Mouse (Mus musculus) heart, embryonic 11.5 days (tissue): ENCODE data around the gene Prss2. TPM values are rescaled to one million over a fixed set of nuclear protein-coding genes. Genes with fewer than 3 reads are reported as not detected.

ENCODE experiments used
- ATAC-seq: fragments of 200-750 bp; cut with Nextera tagmentation; replicated peaks from 2 replicates; pipeline ENCODE4 v1.8.0; 2017; ENCODE audit warnings: moderate library complexity; ENCODE audit not compliant: insufficient number of reproducible peaks, low FRiP score, low TSS enrichment
- H3K27ac ChIP-seq: fragments of 300-500 bp; sonication (generic); 2 replicates; pipeline ENCODE4 v1.5.1; 2014; ENCODE audit warnings: mild to moderate bottlenecking, low read depth, low read length
- H3K27me3 ChIP-seq: fragments of 300-500 bp; sonication (generic); 2 replicates; pipeline ENCODE4 v1.6.1; 2014; ENCODE audit warnings: mild to moderate bottlenecking, low read length, mixed read lengths; ENCODE audit not compliant: control insufficient read depth, insufficient read depth
- H3K36me3 ChIP-seq: fragments of 300-500 bp; sonication (generic); 2 replicates; pipeline ENCODE4 v1.6.1; 2014; ENCODE audit warnings: mild to moderate bottlenecking, low read length, moderate library complexity, mixed read lengths; ENCODE audit not compliant: control insufficient read depth, insufficient read depth
- H3K4me1 ChIP-seq: fragments of 300-500 bp; sonication (generic); 2 replicates; pipeline ENCODE4 v1.6.1; 2014; ENCODE audit warnings: low read length; ENCODE audit not compliant: control insufficient read depth, insufficient read depth
- H3K4me2 ChIP-seq: fragments of 300-500 bp; sonication (generic); 2 replicates; pipeline ENCODE4 v1.6.1; 2014; ENCODE audit warnings: mild to moderate bottlenecking, moderate library complexity
- H3K4me3 ChIP-seq: fragments of 300-500 bp; sonication (generic); 2 replicates; pipeline ENCODE4 v1.5.1; 2014; ENCODE audit warnings: low read depth, low read length
- H3K9ac ChIP-seq: fragments of 300-500 bp; sonication (generic); 2 replicates; pipeline ENCODE4 v1.6.1; 2014; ENCODE audit warnings: mild to moderate bottlenecking, low read depth, low read length, moderate library complexity
- H3K9me3 ChIP-seq: fragments of 300-500 bp; sonication (generic); replicated peaks from 2 replicates; pipeline ENCODE4 v1.6.1; 2016; ENCODE audit warnings: low read length; ENCODE audit not compliant: control insufficient read depth
- WGBS: fragments of 180-500 bp; shearing (Covaris S2); extraction: QIAGEN DNeasy Blood & Tissue Kit; methylation state at CpG from one replicate; pipeline ENCODE4 v1.1.7; 2014; ENCODE audit not compliant: insufficient replicate concordance; 5-methylcytosine and 5-hydroxymethylcytosine counted together
- polyA plus RNA-seq: library from polyadenylated mRNA; unstranded; fragments of >200 nt; fragmentation: Nextera tagmentation; extraction: Ambion mirVana; gene quantifications from 2 replicates; pipeline ENCODE4 v1.2.1, GENCODE M21; 2014

Prss2 gene
- polyA plus RNA-seq, 1 experiment from 2014 or later: not detected

DNA sequence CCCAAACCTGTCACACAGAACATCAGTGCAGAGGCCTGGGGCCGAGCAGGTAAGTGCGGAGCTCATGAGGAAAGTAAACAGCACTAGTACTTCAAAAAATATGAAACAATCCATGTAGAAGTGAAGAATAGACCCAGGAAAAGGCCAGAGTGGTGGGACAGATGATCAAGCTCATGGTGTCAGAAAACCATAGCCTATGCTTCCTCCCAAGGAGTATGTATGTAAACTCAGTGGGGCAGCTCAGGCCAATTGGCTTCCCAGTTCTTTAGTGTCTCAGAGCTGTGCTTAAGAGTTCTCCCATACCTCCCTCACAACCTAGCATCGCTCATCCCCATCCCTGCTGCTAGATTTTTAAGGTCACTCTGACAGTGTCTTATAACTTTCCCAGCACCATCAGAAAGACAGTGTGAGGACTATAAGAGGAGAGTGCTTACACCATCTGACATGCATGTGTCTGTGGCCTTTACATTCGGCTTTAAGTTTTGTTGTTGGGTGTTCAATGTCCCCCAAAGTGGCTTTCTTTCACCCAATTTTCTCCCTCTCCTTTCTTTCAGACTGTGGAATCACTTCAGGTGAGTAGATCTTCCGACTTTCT, 25.6 kb downstream of the Prss2 start:
- WGBS: 74% methylated on average over 5 of the region's 5 CpGs
- H3K4me1 ChIP-seq: no peaks in the 10 kb centered on the region
- ATAC-seq: no peak
- H3K9ac ChIP-seq: no peak overlapping the region
- no peaks in the 10 kb centered on the region for H3K36me3 ChIP-seq
- no peak overlapping the region for H3K27ac ChIP-seq
- peaks cover 15% of the 10 kb centered on the region for H3K27me3 ChIP-seq
- H3K4me2 ChIP-seq: no peak overlapping the region
- no peak overlapping the region for H3K4me3 ChIP-seq
- no peaks in the 10 kb centered on the region for H3K9me3 ChIP-seq

DNA sequence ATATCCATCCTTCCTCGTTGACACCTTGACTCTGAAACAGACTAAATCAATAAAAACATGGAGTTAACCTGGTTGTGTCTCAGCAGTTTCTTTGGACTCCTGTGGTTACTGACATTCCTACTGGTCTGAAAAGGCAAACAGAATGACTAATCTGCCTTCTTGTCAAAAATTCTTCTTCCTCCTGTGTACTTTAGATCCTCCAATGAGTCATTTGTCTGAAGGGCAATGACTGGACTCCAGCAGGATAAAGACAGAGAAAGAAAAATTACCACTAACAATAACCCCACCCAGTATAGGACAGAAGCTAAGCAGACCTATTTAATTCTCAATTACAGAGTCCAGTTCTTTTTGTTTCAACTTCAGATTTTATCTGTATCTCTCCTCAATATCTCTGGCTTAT, 26.7 kb downstream of the Prss2 start:
- Histone ChIP-seq H3K36me3 (no peaks in the 10 kb centered on the region), H3K9me3 (no peaks in the 10 kb centered on the region), H3K4me1 (no peaks in the 10 kb centered on the region), H3K4me2 (no peak overlapping the region), H3K9ac (no peak overlapping the region), H3K27me3 (peaks cover 6% of the 10 kb centered on the region; the same call in 1 of the 2 replicates), H3K27ac (no peak overlapping the region), H3K4me3 (no peak overlapping the region)
- no peak for ATAC-seq
- WGBS: 72% methylated on average over 1 of the region's 1 CpGs

DNA sequence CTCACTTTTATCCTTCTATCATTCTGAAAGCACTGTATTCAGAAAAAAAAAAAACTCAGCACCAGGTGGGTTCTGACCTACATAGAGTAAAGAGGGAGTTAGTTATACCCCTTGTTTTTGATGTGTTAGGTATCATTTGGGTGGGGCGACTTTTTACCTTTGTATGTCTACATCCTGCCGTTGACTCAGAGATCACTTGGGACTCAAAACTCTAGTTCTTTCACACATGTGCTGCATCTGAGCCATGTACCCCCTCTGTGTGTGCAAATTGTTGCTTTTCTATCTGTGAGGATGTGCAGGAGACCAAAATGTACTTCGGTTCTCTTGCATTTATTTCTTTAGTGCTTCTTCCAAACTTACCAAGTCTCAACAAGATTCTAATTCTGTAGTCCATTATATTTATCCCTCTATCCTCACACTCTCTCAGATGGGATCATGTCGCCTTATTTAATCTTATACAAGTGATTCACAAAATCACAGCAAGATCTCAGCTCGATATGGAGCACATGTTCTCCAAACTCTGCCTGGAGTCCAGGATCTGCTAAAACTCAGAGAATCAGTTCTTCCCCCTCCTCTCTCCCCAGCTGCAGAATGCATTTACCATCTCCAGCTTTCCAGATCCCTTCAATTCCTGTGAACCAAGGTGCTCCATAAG, 31.9 kb downstream of the Prss2 start:
- Histone ChIP-seq H3K27me3 (no peaks in the 10 kb centered on the region), H3K4me1 (no peaks in the 10 kb centered on the region), H3K4me2 (no peak overlapping the region), H3K36me3 (no peaks in the 10 kb centered on the region), H3K9me3 (no peaks in the 10 kb centered on the region), H3K4me3 (no peak overlapping the region), H3K9ac (no peak overlapping the region), H3K27ac (no peak overlapping the region)
- WGBS: 80% methylated on average over 5 of the region's 5 CpGs
- no peak for ATAC-seq

DNA sequence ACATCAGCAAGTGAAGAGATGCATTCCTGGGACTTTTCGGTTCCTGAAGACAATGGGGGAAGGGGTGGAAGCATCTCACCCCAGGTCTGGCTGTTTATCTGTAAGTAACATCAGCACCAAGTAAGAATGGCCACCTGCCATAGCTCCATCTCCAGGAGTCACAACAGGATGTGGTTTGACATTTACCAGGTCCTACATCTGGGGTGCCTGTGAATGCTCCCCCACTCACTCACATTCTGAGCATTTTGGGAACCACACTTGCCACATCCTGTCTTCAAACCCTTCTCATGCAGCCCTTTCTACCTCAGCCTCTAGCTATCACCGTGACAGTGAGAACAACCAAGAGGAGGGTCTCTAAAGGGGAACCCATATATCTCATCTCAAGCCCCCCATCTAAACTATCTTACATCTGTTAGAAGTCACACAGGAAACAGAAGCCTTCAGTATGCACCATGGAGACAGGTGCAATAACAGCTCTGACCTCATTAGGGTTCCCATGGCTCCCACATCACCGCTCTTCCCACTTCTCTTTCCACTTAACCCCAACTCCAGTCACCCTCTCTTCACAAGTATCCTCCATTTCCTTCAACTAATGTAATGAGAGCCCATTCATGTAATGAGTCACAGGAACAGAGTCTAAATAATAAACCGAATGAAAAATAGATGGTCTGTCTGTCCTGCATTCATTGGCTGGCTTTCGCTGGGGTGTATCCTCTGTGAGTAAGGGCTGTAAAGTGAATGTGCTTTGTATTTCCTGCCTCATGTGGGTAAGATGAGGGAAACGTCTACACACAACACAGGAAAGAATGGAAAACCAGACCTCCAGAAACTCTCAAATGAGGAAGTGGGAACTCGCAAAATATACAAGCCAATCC, 32.9 kb downstream of the Prss2 start:
- Histone ChIP-seq H3K27me3 (no peaks in the 10 kb centered on the region), H3K36me3 (no peaks in the 10 kb centered on the region), H3K4me3 (no peak overlapping the region), H3K4me2 (no peak overlapping the region), H3K9me3 (no peaks in the 10 kb centered on the region), H3K4me1 (no peaks in the 10 kb centered on the region), H3K27ac (no peak overlapping the region), H3K9ac (no peak overlapping the region)
- no peak for ATAC-seq
- WGBS: 65% methylated on average over 7 of the region's 7 CpGs

DNA sequence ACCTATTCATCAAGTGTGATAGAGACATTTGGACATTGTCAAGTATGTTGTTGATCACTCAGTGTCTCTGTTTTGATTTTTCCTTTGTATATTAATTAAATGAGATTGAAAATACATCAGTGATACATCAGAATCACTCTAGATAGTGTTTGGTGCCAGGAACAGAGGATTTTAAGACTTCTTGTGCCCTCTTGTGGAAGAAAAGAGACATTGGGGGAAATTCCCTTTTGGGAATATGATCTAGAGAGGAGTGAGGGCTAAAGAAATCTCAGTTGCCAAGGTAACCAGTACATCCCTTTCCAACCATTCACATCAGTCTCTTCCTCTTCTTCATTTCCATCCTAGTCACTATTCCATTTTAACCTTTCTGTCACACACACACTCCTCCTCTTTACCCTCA, 34.8 kb downstream of the Prss2 start:
- no peak for ATAC-seq

DNA sequence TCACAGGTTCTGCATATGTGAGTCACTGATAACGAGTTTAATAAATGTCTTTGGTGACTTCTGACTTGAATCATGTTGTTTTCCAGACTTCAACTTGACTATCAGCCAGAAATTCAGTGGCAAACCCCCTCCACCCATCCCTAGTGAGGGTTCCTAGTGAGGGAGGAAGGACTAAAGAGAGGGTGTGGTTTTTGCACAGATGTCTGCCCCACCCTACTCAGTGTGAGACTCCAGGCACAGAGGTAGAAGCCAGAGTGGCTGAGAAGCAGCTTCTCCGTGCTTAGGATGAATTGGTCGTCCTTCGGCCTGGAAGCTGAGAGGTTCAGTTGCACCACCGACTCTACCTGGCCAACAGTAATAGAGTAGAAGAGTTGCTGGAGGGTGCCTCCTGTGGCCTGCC, 35.9 kb downstream of the Prss2 start:
- no peak for ATAC-seq
- Histone ChIP-seq H3K27ac (no peak overlapping the region), H3K4me1 (no peaks in the 10 kb centered on the region), H3K9me3 (no peaks in the 10 kb centered on the region), H3K4me2 (no peak overlapping the region), H3K9ac (no peak overlapping the region), H3K27me3 (no peaks in the 10 kb centered on the region), H3K4me3 (no peak overlapping the region), H3K36me3 (no peaks in the 10 kb centered on the region)
- WGBS: 69% methylated on average over 5 of the region's 5 CpGs

More for the DNA sequence above, 34.8 kb downstream of the Prss2 start:
- Histone ChIP-seq H3K36me3 (no peaks in the 10 kb centered on the region), H3K27me3 (no peaks in the 10 kb centered on the region), H3K9me3 (no peaks in the 10 kb centered on the region), H3K4me3 (no peak overlapping the region), H3K27ac (no peak overlapping the region), H3K9ac (no peak overlapping the region), H3K4me2 (no peak overlapping the region), H3K4me1 (no peaks in the 10 kb centered on the region)

DNA sequence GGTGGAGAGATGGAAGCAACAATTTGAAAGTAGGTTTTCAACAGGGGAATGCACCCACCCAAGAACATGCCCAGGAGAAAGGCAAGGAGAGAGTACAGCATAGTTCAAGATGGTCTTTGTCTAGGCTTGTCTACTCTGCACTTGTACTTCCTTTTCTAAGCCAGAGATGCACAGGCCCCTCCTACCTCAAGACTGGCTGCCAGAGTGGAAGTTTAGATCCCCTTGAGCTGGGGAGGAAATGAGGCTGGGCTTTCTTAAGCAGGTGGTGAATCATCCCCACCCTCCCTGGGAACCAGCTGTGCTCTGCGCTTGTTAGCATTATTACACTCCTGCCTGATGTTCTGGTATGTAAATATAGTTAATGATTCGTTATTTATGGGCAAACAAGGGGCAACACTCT, 36.7 kb downstream of the Prss2 start:
- H3K9ac ChIP-seq: no peak overlapping the region
- no peaks in the 10 kb centered on the region for H3K27me3 ChIP-seq
- no peak for ATAC-seq
- no peak overlapping the region for H3K27ac ChIP-seq
- H3K4me3 ChIP-seq: no peak overlapping the region
- H3K36me3 ChIP-seq: no peaks in the 10 kb centered on the region
- H3K4me2 ChIP-seq: no peak overlapping the region
- WGBS: 46% methylated on average over 2 of the region's 2 CpGs
- no peaks in the 10 kb centered on the region for H3K9me3 ChIP-seq
- no peaks in the 10 kb centered on the region for H3K4me1 ChIP-seq

DNA sequence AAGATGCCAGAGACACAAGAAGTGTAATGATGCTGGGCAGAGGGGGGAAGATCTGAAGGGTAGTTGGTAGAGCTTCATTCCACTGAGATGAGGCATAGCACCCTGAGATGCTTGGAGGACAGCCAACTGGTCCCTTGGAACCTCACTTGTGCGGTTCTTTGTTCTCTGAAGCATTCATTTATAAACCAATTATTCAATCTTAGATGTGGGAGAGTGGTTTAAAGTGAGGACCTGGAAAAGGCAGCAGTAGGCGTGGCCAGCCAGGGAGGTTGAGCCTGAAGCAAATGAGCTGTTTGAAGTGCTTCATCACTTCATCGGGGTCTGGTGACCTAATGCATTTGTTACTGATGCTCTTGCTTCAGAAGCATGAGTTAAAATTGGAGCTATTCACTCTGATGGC, 37.7 kb downstream of the Prss2 start:
- Histone ChIP-seq H3K4me1 (no peaks in the 10 kb centered on the region), H3K9ac (no peak overlapping the region), H3K4me3 (no peak overlapping the region), H3K9me3 (no peaks in the 10 kb centered on the region), H3K36me3 (no peaks in the 10 kb centered on the region), H3K27me3 (no peaks in the 10 kb centered on the region), H3K27ac (no peak overlapping the region), H3K4me2 (no peak overlapping the region)
- WGBS: 65% methylated on average over 3 of the region's 3 CpGs
- ATAC-seq: no peak
